Mouse (Mus musculus) cerebellum, adult 11 months (tissue): ENCODE results near the gene Erich4.
"Not testable (repeated sequence)": the region's sequence is repeated elsewhere in the genome, so short reads cannot be mapped to it uniquely, and the experiment has no call there.

Source experiments
- DNase-seq: peaks from one replicate; pipeline ENCODE4 v3.0.0; 2022

Erich4 gene

GRCm38 (mm10) chr7:25575870-25576269 lies 39.8 kb downstream of the Erich4 start:
- no peak for DNase-seq

DNA sequence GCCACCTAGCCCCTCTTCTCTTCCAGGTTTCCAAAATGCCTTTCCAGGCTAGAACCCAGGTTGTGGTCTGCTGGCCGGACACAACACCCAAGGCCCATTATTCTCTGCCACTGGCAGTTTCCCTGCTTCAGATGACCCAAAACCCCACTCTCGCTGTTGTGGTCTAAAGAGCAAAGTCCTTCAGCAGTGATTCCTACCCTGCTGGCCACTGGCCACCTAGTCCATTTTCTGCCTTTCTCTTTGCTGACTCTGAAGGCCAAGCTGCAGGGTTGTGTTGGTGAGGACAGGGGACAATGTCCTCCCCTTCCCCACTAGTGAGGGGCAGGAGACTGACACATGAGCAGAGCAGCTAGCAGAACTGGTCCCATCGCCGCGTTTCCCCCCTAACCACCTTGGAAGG lies 40.6 kb downstream of the Erich4 start:
- no peak for DNase-seq

GRCm38 (mm10) chr7:25573806-25574205 lies 41.9 kb downstream of the Erich4 start:
- not testable (repeated sequence) for DNase-seq

DNA sequence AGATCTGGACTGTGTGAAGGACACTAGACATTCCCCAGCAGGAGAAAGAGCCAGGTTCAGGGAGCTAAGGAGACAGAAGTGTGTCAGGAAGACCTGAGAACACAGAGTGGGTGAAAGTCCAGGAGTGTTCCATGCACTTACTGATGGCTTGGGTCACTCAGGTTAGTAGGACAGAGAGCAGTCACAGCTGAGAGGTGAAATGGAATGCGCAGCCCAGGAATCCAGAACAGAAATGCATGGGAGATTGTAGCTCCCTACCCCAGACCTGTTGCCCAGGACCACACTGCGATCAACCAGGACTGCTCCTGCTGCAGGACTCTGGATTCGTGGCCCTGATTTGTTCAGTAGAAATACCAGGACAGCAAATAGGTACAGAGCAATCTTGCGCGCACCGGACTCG lies 47.0 kb downstream of the Erich4 start:
- no peak for DNase-seq
